Mouse (Mus musculus) small intestine, adult 2 months (tissue): Measurements from ENCODE around the gene Art3. TPM values are rescaled to one million over a fixed set of nuclear protein-coding genes. Genes with fewer than 3 reads are reported as not detected.
A peak's percentile ranks its signal among the peaks of the same experiment; 100 is the strongest.

ENCODE experiments used
- H3K27ac ChIP-seq: fragments of 200-500 bp; 2 replicates; pipeline ENCODE4 v1.5.1; 2012; ENCODE audit warnings: low read depth, low read length, control low read depth, inconsistent platforms; ENCODE audit not compliant: insufficient read depth
- H3K27me3 ChIP-seq: fragments of 200-500 bp; 2 replicates; pipeline ENCODE4 v1.6.1; 2012; ENCODE audit warnings: mild to moderate bottlenecking, moderate library complexity, low read length, inconsistent platforms; ENCODE audit not compliant: control insufficient read depth, insufficient read depth
- H3K36me3 ChIP-seq: fragments of 200-500 bp; 2 replicates; pipeline ENCODE4 v1.6.1; 2012; ENCODE audit warnings: mild to moderate bottlenecking, low read length, control low read depth, inconsistent platforms; ENCODE audit not compliant: control insufficient read depth, insufficient read depth
- H3K4me1 ChIP-seq: fragments of 200-500 bp; 2 replicates; pipeline ENCODE4 v1.6.1; 2012; ENCODE audit warnings: low read length, inconsistent platforms, mixed read lengths; ENCODE audit not compliant: control insufficient read depth, insufficient read depth, insufficient read length
- H3K4me3 ChIP-seq: fragments of 200-500 bp; 2 replicates; pipeline ENCODE4 v1.5.1; 2012; ENCODE audit warnings: low read depth, mild to moderate bottlenecking, control low read depth, inconsistent platforms, low read length, moderate library complexity
- CTCF ChIP-seq: fragments of 200-500 bp; IDR thresholded peaks from 2 replicates; pipeline ENCODE4 v1.5.1; 2012; ENCODE audit warnings: low read depth, mild to moderate bottlenecking, control low read depth, inconsistent platforms, low read length, moderate library complexity, mixed read lengths; ENCODE audit not compliant: insufficient replicate concordance, insufficient read length; ENCODE audit errors: extremely low read depth
- POLR2A ChIP-seq: fragments of 200-500 bp; IDR thresholded peaks from 2 replicates; pipeline ENCODE4 v1.6.1; 2012; ENCODE audit warnings: low read depth, mild to moderate bottlenecking, control low read depth, inconsistent platforms, low read length, moderate library complexity
- WGBS: fragments of 180-500 bp; shearing (Covaris S2); methylation state at CpG from one replicate; pipeline ENCODE4 v1.1.7; 2018; 5-methylcytosine and 5-hydroxymethylcytosine counted together
- polyA plus RNA-seq: library from polyadenylated mRNA; depleted of rRNA; stranded (reverse); fragments of >200 nt; gene quantifications from 2 replicates; pipeline ENCODE4 v1.2.3, GENCODE M21; 2012

The Art3 gene
- polyA plus RNA-seq, 1 experiment = 1.9 TPM

DNA sequence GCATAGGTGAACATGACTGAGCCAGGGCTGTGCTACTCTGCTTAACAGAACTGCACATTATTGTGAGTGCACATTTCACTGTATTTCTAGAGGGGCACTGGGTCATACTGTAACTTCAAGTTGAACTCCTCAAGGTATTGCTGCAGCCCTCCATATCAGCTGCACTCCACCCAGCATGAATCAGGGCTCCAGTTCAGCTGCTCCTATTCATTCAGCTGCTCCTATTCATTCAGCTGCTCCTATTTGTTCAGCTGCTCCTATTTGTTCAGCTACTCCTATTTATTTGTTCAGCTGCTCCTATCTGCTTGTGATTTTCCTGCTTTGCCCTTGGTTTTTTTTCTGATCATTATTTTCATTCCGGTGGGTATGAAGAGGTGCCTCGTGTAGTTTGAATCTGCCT, 58.4 kb downstream of the Art3 start:
- Histone ChIP-seq H3K27me3 (peaks cover 20% of the 10 kb centered on the region), H3K4me1 (peaks cover 3% of the 10 kb centered on the region), H3K36me3 (no peaks in the 10 kb centered on the region), H3K27ac (no peak overlapping the region), H3K4me3 (no peak overlapping the region)
- TF ChIP-seq CTCF (no peak), POLR2A (no peak)
- 27% methylated on average over 2 of the region's 2 CpGs for WGBS

DNA sequence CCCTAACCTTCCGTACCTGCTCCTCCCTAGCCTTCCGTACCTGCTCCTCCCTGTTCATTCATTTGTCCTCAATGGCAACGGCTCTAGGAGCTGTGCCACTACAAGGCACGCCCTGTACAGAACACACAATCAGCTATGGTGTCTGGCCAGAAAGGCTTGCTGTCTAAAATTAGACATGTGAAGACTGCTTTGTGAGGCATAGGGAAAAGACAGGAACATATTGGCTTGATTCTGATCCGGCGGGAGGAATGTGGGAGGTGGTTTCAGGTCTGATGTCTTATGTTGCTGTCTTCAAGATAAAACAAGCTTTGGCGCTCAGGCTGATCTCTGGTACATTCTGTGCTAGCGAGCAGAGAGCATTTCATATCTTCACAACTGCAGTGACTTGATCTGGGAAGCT, 59.0 kb downstream of the Art3 start:
- WGBS = 27% methylated on average over 8 of the region's 8 CpGs
- H3K4me1 ChIP-seq = peaks cover 3% of the 10 kb centered on the region
- no peak for TF ChIP-seq CTCF
- no peak for TF ChIP-seq POLR2A
- no peak overlapping the region for H3K27ac ChIP-seq
- H3K27me3 ChIP-seq = peaks cover 20% of the 10 kb centered on the region
- no peak overlapping the region for H3K4me3 ChIP-seq
- H3K36me3 ChIP-seq = no peaks in the 10 kb centered on the region

DNA sequence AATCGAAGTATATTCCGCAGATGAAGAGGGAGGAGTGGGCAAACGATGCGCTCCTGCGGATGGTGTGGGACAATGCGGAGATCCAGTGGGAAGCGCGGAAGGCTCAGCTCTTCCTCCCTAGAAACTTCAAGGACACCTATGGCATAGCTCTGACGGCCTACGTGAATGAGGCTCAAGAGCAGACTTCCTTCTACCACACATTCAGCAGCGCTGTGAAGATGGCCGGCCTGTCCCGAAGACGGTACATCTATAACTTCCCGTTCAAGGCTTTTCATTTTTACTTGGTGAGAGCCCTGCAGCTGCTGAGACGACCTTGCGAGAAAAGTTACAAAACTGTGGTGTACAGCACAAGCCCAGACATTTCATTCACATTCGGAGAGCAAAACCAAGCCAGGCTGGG, 60.9 kb downstream of the Art3 start:
- no peaks in the 10 kb centered on the region for H3K36me3 ChIP-seq
- TF ChIP-seq CTCF = no peak
- TF ChIP-seq POLR2A = no peak
- peaks cover 3% of the 10 kb centered on the region for H3K4me1 ChIP-seq
- H3K4me3 ChIP-seq = peak overlapping the region; percentile 50
- H3K27me3 ChIP-seq = peaks cover 20% of the 10 kb centered on the region
- H3K27ac ChIP-seq = no peak overlapping the region
- WGBS = 39% methylated on average over 18 of the region's 18 CpGs

DNA sequence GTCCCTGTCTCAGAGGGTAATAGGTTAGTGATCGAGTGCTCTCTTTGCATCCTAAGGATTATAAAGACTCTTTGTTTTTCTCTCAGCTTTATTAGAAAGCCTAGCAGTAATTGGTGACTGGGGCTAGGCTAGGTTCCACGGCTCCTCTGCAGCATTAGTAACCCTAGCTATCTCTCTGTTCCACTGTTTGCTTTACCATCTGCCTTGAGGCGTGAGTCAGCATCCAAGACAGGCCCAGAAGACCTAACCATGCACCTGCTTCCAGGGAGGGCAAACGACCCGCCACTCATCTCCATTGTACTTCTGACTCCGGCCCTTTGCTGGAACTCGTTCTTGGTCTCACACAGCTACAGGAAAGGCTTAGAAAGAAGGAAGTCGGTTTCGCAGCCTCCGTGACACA, 62.2 kb downstream of the Art3 start:
- 46% methylated on average over 10 of the region's 10 CpGs for WGBS
- peaks cover 3% of the 10 kb centered on the region for H3K4me1 ChIP-seq
- H3K4me3 ChIP-seq = no peak overlapping the region
- no peak overlapping the region for H3K27ac ChIP-seq
- TF ChIP-seq POLR2A = no peak
- TF ChIP-seq CTCF = no peak
- H3K27me3 ChIP-seq = peaks cover 20% of the 10 kb centered on the region
- H3K36me3 ChIP-seq = no peaks in the 10 kb centered on the region

DNA sequence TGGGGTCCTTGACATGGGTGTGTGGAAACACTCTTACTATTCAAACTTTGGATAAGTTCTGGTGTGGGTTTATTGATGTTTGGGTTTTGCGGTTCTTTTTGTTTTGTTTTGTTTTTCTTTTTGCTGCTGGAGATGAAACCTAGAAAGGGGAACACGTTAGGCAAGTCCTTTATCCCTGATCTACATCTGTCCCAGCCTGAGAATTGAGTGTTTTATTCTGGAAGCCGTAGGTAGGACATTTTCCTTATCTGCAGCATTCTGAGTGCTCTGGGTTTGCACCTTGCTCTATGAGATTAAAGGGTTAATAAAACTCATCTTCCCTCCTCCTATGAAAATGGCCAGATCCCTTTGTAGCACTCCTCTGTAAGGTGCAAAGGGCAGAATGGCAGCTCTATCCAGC, 64.1 kb downstream of the Art3 start:
- TF ChIP-seq POLR2A (no peak), CTCF (no peak)
- peaks cover 18% of the 10 kb centered on the region for H3K27me3 ChIP-seq
- no peak overlapping the region for H3K27ac ChIP-seq
- WGBS = 67% methylated on average over 3 of the region's 3 CpGs
- H3K36me3 ChIP-seq = no peaks in the 10 kb centered on the region
- no peak overlapping the region for H3K4me3 ChIP-seq
- H3K4me1 ChIP-seq = no peaks in the 10 kb centered on the region; the same call in 1 of the 2 replicates

DNA sequence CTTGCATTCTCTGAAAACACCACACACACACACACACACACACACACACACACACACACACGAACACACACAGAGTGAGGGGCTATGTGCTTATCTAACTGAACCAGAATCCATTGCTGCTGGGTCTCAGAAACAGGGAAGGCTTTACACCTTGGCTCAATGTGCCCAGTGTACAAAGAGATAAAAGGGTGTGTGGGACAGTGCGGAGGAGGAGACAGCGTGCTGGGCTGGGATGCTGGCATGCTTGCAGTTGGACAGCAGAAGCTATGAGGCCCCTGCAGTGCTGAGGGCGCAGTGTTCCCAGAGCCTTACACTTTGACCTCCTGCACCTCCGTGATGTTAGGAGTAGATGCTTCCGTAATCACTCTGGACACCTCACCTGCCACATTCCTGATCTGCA, 64.8 kb downstream of the Art3 start:
- Histone ChIP-seq H3K4me3 (no peak overlapping the region), H3K36me3 (no peaks in the 10 kb centered on the region), H3K4me1 (no peaks in the 10 kb centered on the region; the same call in 1 of the 2 replicates), H3K27me3 (peaks cover 18% of the 10 kb centered on the region), H3K27ac (no peak overlapping the region)
- TF ChIP-seq POLR2A = no peak
- TF ChIP-seq CTCF = no peak
- WGBS = 73% methylated on average over 6 of the region's 6 CpGs

DNA sequence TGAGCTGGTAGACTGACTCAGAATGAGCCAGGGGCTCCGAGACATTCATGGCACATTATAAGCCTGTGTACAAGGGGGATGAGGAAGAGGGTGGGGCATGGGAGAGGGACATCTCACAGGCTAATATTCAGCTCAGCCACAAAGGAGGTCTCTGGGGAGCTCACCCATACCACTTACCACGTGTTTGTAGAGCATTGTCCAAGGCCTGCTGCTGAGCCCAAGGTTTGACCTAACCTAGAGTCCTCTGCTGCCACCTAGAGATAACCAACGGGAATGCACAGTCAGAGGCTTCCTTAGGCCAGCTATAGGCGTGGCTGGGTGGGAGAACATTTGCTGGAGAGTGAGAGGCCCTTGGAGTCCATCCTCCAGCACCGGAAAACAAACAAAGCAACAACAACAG, 66.5 kb downstream of the Art3 start:
- Histone ChIP-seq H3K36me3 (no peaks in the 10 kb centered on the region), H3K4me1 (no peaks in the 10 kb centered on the region), H3K4me3 (no peak overlapping the region), H3K27ac (no peak overlapping the region), H3K27me3 (peaks cover 4% of the 10 kb centered on the region; the same call in 1 of the 2 replicates)
- peak; percentile 72; the same call in 1 of the 2 replicates for TF ChIP-seq CTCF
- no peak for TF ChIP-seq POLR2A
- 19% methylated on average over 5 of the region's 5 CpGs for WGBS
